Mouse (Mus musculus) liver, embryonic 12.5 days (tissue): ENCODE data around the gene Wasf2. TPM values are rescaled to one million over a fixed set of nuclear protein-coding genes. Genes with fewer than 3 reads are reported as not detected.

Experiments
- ATAC-seq: fragments of 200-750 bp; cut with Nextera tagmentation; 2 replicates; pipeline ENCODE4 v1.8.0; 2017; ENCODE audit warnings: moderate number of reproducible peaks, mild to moderate bottlenecking, moderate library complexity
- H3K27ac ChIP-seq: fragments of 300-500 bp; sonication (generic); 2 replicates; pipeline ENCODE4 v1.5.1; 2016; ENCODE audit warnings: mild to moderate bottlenecking
- H3K27me3 ChIP-seq: fragments of 300-500 bp; sonication (generic); replicated peaks from 2 replicates; pipeline ENCODE4 v1.6.1; 2016; ENCODE audit warnings: mild to moderate bottlenecking, moderate library complexity
- H3K36me3 ChIP-seq: fragments of 300-500 bp; sonication (generic); 2 replicates; pipeline ENCODE4 v1.6.1; 2016; ENCODE audit warnings: mild to moderate bottlenecking, moderate library complexity
- H3K4me1 ChIP-seq: fragments of 300-500 bp; sonication (generic); 2 replicates; pipeline ENCODE4 v1.6.1; 2016
- H3K4me2 ChIP-seq: fragments of 300-500 bp; sonication (generic); 2 replicates; pipeline ENCODE4 v1.6.1; 2016; ENCODE audit warnings: mild to moderate bottlenecking, moderate library complexity
- H3K4me3 ChIP-seq: fragments of 300-500 bp; sonication (generic); 2 replicates; pipeline ENCODE4 v1.5.1; 2016; ENCODE audit warnings: mild to moderate bottlenecking, moderate library complexity
- H3K9ac ChIP-seq: fragments of 300-500 bp; sonication (generic); 2 replicates; pipeline ENCODE4 v1.6.1; 2016; ENCODE audit warnings: mild to moderate bottlenecking, moderate library complexity
- H3K9me3 ChIP-seq: fragments of 300-500 bp; sonication (generic); replicated peaks from 2 replicates; pipeline ENCODE4 v1.6.1; 2016; ENCODE audit warnings: mild to moderate bottlenecking, moderate library complexity
- WGBS: fragments of 180-500 bp; shearing (Covaris S2); methylation state at CpG from one replicate; pipeline ENCODE4 v1.1.7; 2016; ENCODE audit not compliant: insufficient replicate concordance; 5-methylcytosine and 5-hydroxymethylcytosine counted together
- polyA plus RNA-seq: library from polyadenylated mRNA; unstranded; fragments of >200 nt; fragmentation: Nextera tagmentation; extraction: Ambion mirVana; gene quantifications from 2 replicates; pipeline ENCODE4 v1.2.1, GENCODE M21; 2016

The Wasf2 gene
- polyA plus RNA-seq, 1 experiment from 2014 or later: 35.9 TPM

GRCm38 (mm10) chr4:133162196-133162595 lies 31.9 kb downstream of the Wasf2 start:
- Histone ChIP-seq H3K27ac (no peak overlapping the region), H3K36me3 (peaks cover 33% of the 10 kb centered on the region), H3K27me3 (no peaks in the 10 kb centered on the region), H3K4me3 (no peak overlapping the region), H3K9ac (no peak overlapping the region), H3K4me2 (no peak overlapping the region), H3K4me1 (peaks cover 28% of the 10 kb centered on the region), H3K9me3 (no peaks in the 10 kb centered on the region)
- WGBS: 53% methylated on average over 6 of the region's 6 CpGs
- ATAC-seq: no peak

- Histone ChIP-seq H3K4me3 (no peak overlapping the region), H3K4me2 (no peak overlapping the region), H3K4me1 (peaks cover 55% of the 10 kb centered on the region), H3K27ac (no peak overlapping the region), H3K27me3 (no peaks in the 10 kb centered on the region), H3K36me3 (peaks cover 24% of the 10 kb centered on the region), H3K9me3 (no peaks in the 10 kb centered on the region), H3K9ac (no peak overlapping the region)
- 82% methylated on average over 9 of the region's 9 CpGs for WGBS
- no peak for ATAC-seq
Measured at GRCm38 (mm10) chr4:133166773-133167172, 36.5 kb downstream of the Wasf2 start.

GRCm38 (mm10) chr4:133169237-133170055 lies 39.1 kb downstream of the Wasf2 start:
- no peak for ATAC-seq
- H3K27me3 ChIP-seq: no peaks in the 10 kb centered on the region
- H3K9ac ChIP-seq: no peak overlapping the region; the same call in 1 of the 2 replicates
- peaks cover 19% of the 10 kb centered on the region for H3K36me3 ChIP-seq
- no peaks in the 10 kb centered on the region for H3K9me3 ChIP-seq
- no peak overlapping the region for H3K4me3 ChIP-seq
- peaks cover 73% of the 10 kb centered on the region for H3K4me1 ChIP-seq
- WGBS: 38% methylated on average over 10 of the region's 10 CpGs
- peak overlapping the region; percentile 64 for H3K27ac ChIP-seq
- H3K4me2 ChIP-seq: peak overlapping the region; percentile 27

- H3K4me1 ChIP-seq: peaks cover 75% of the 10 kb centered on the region
- H3K4me3 ChIP-seq: no peak overlapping the region
Measured at GRCm38 (mm10) chr4:133170056-133170524, 39.8 kb downstream of the Wasf2 start.

GRCm38 (mm10) chr4:133170616-133171015 lies 40.3 kb downstream of the Wasf2 start:
- Histone ChIP-seq H3K4me3 (no peak overlapping the region), H3K9ac (no peak overlapping the region), H3K36me3 (peaks cover 10% of the 10 kb centered on the region), H3K27me3 (no peaks in the 10 kb centered on the region), H3K4me2 (no peak overlapping the region), H3K9me3 (no peaks in the 10 kb centered on the region), H3K4me1 (peaks cover 76% of the 10 kb centered on the region), H3K27ac (no peak overlapping the region)
- no peak for ATAC-seq

More at GRCm38 (mm10) chr4:133170056-133170524, 39.8 kb downstream of the Wasf2 start:
- 16% methylated on average over 3 of the region's 3 CpGs for WGBS
- Histone ChIP-seq H3K4me2 (peak overlapping the region; percentile 27), H3K9ac (no peak overlapping the region; the same call in 1 of the 2 replicates), H3K9me3 (no peaks in the 10 kb centered on the region), H3K36me3 (peaks cover 14% of the 10 kb centered on the region), H3K27ac (peak overlapping the region; percentile 64), H3K27me3 (no peaks in the 10 kb centered on the region)
- ATAC-seq: no peak

- Histone ChIP-seq H3K36me3 (peaks cover 13% of the 10 kb centered on the region), H3K27ac (no peak overlapping the region), H3K4me2 (no peak overlapping the region), H3K4me1 (peaks cover 85% of the 10 kb centered on the region), H3K4me3 (no peak overlapping the region), H3K9ac (no peak overlapping the region), H3K27me3 (no peaks in the 10 kb centered on the region), H3K9me3 (no peaks in the 10 kb centered on the region)
- WGBS: 82% methylated on average over 4 of the region's 4 CpGs
- ATAC-seq: no peak
Measured at GRCm38 (mm10) chr4:133172451-133172850, 42.1 kb downstream of the Wasf2 start.

- H3K9me3 ChIP-seq: no peaks in the 10 kb centered on the region
- no peak for ATAC-seq
- H3K4me3 ChIP-seq: no peak overlapping the region
- H3K27me3 ChIP-seq: no peaks in the 10 kb centered on the region
- peaks cover 30% of the 10 kb centered on the region for H3K36me3 ChIP-seq
- H3K9ac ChIP-seq: no peak overlapping the region
- peak overlapping the region; percentile 60 for H3K27ac ChIP-seq
- 30% methylated on average over 4 of the region's 4 CpGs for whole genome bisulfite sequencing
- H3K4me2 ChIP-seq: peak overlapping the region; percentile 24; the same call in 1 of the 2 replicates
- peaks cover 93% of the 10 kb centered on the region for H3K4me1 ChIP-seq
Measured at GRCm38 (mm10) chr4:133174361-133174760, 44.1 kb downstream of the Wasf2 start.

GRCm38 (mm10) chr4:133175274-133175673 lies 45.0 kb downstream of the Wasf2 start:
- H3K27me3 ChIP-seq: no peaks in the 10 kb centered on the region
- no peak overlapping the region for H3K4me3 ChIP-seq
- ATAC-seq: no peak
- H3K4me1 ChIP-seq: peaks cover 85% of the 10 kb centered on the region
- H3K4me2 ChIP-seq: no peak overlapping the region
- 74% methylated on average over 7 of the region's 7 CpGs for WGBS
- no peak overlapping the region for H3K9ac ChIP-seq
- no peak overlapping the region for H3K27ac ChIP-seq
- peaks cover 38% of the 10 kb centered on the region for H3K36me3 ChIP-seq
- H3K9me3 ChIP-seq: no peaks in the 10 kb centered on the region

- Histone ChIP-seq H3K9ac (no peak overlapping the region), H3K27ac (peak overlapping the region; percentile 81; the same call in 1 of the 2 replicates), H3K36me3 (peaks cover 47% of the 10 kb centered on the region), H3K4me2 (no peak overlapping the region), H3K4me1 (peaks cover 76% of the 10 kb centered on the region), H3K4me3 (no peak overlapping the region), H3K27me3 (no peaks in the 10 kb centered on the region), H3K9me3 (no peaks in the 10 kb centered on the region)
- WGBS: 74% methylated on average over 14 of the region's 14 CpGs
- ATAC-seq: no peak
Measured at GRCm38 (mm10) chr4:133175998-133176760, 45.9 kb downstream of the Wasf2 start.

- H3K4me2 ChIP-seq: no peak overlapping the region
- no peak overlapping the region for H3K4me3 ChIP-seq
- no peaks in the 10 kb centered on the region for H3K27me3 ChIP-seq
- WGBS: 88% methylated on average over 18 of the region's 18 CpGs
- ATAC-seq: no peak
- H3K9ac ChIP-seq: no peak overlapping the region
- peak overlapping the region; percentile 81 for H3K27ac ChIP-seq
- H3K4me1 ChIP-seq: peaks cover 69% of the 10 kb centered on the region
- no peaks in the 10 kb centered on the region for H3K9me3 ChIP-seq
- H3K36me3 ChIP-seq: peaks cover 54% of the 10 kb centered on the region
Measured at GRCm38 (mm10) chr4:133176761-133177403, 46.6 kb downstream of the Wasf2 start.

- peaks cover 60% of the 10 kb centered on the region for H3K4me1 ChIP-seq
- H3K9me3 ChIP-seq: no peaks in the 10 kb centered on the region
- peaks cover 67% of the 10 kb centered on the region for H3K36me3 ChIP-seq
- peak overlapping the region; percentile 81 for H3K27ac ChIP-seq
- no peak overlapping the region for H3K4me3 ChIP-seq
- peak; percentile 83; the same call in 1 of the 2 replicates for ATAC-seq
- peak overlapping the region; percentile 53 for H3K4me2 ChIP-seq
- 21% methylated on average over 5 of the region's 5 CpGs for WGBS
- H3K27me3 ChIP-seq: no peaks in the 10 kb centered on the region
- peak overlapping the region; percentile 44; the same call in 1 of the 2 replicates for H3K9ac ChIP-seq
Measured at GRCm38 (mm10) chr4:133178305-133178704, 48.0 kb downstream of the Wasf2 start.
